Mouse (Mus musculus): ENCODE measurements around the gene Serping1. TPM values are rescaled to one million over a fixed set of nuclear protein-coding genes. Genes with fewer than 3 reads are reported as not detected.

Serping1 gene
- total and polyA plus RNA-seq, 3 experiments = not detected

- H3K4me1 ChIP-seq (ENCODE audit: control insufficient read depth in 1 of 2, insufficient read depth in 2 of 2) = peaks cover 0 to 3% of the 10 kb centered on the region in 2 experiments; a peak in 1 of 4 replicates
- no peak for TF ChIP-seq ZC3H11A (IDR thresholded peaks at IDR 0.05; ENCODE audit: low read depth, low read length)
- no peak for TF ChIP-seq PAX5 (IDR thresholded peaks at IDR 0.05; ENCODE audit: low read length)
- no peak for TF ChIP-seq CTCF (conservative IDR thresholded peaks at IDR 0.05 in 1 of 2, IDR thresholded peaks at IDR 0.05 in 1 of 2; ENCODE audit: low read depth in 2 of 2, low read length in 2 of 2)
- peak; percentile 33; the same call in 1 of the 2 replicates for TF ChIP-seq IRF4 (IDR thresholded peaks at IDR 0.05; ENCODE audit: low read depth, low read length)
- TF ChIP-seq ZNF384 (IDR thresholded peaks at IDR 0.05; ENCODE audit: low read depth, low read length) = no peak
- no peak for TF ChIP-seq ZKSCAN1 (IDR thresholded peaks at IDR 0.05; ENCODE audit: borderline replicate concordance, low read depth, low read length)
- no peak for TF ChIP-seq UBTF (IDR thresholded peaks at IDR 0.05; ENCODE audit: low read depth, low read length)
- TF ChIP-seq CHD1 (IDR thresholded peaks at IDR 0.05; ENCODE audit: low read depth, low read length) = peak; percentile 99
- no peak for TF ChIP-seq RCOR1 (conservative IDR thresholded peaks at IDR 0.05; ENCODE audit: low read depth, low read length)
- no peak for TF ChIP-seq BHLHE40 (IDR thresholded peaks at IDR 0.05; ENCODE audit: low read depth, low read length)
- no peak for TF ChIP-seq EP300 (IDR thresholded peaks at IDR 0.05; ENCODE audit: low read length)
- TF ChIP-seq NRF1 (IDR thresholded peaks at IDR 0.05; ENCODE audit: low read depth, low read length) = no peak
- no peak for TF ChIP-seq ETS1 (conservative IDR thresholded peaks at IDR 0.05; ENCODE audit: low read depth, low read length)
- no peak for TF ChIP-seq CHD2 (IDR thresholded peaks at IDR 0.05; ENCODE audit: low read length)
- TF ChIP-seq MEF2A (IDR thresholded peaks at IDR 0.05; ENCODE audit: borderline replicate concordance, low read depth, low read length) = no peak
- TF ChIP-seq NELFE (IDR thresholded peaks at IDR 0.05; ENCODE audit: low read depth, low read length) = no peak
- TF ChIP-seq RAD21 (IDR thresholded peaks at IDR 0.05; ENCODE audit: low read depth, low read length) = no peak
- 0 out of 2 replicates have a peak, but pooled peaks have one; percentile 34 for TF ChIP-seq SIN3A (IDR thresholded peaks at IDR 0.05; ENCODE audit: low read length)
- no peak for TF ChIP-seq ELF1 (IDR thresholded peaks at IDR 0.05; ENCODE audit: low read depth, low read length)
- TF ChIP-seq MAZ (IDR thresholded peaks at IDR 0.05; ENCODE audit: low read depth, low read length) = no peak
- H3K79me2 ChIP-seq (replicated peaks; ENCODE audit: control insufficient read depth, extremely low read depth, insufficient read depth, poor library complexity, severe bottlenecking) = no peaks in the 10 kb centered on the region
- H3K4me2 ChIP-seq (ENCODE audit: insufficient read depth, low read depth, poor library complexity, severe bottlenecking) = peak overlapping the region; percentile 85
- no peak overlapping the region for H3K27ac ChIP-seq (ENCODE audit: insufficient read depth, low read depth)
- peak overlapping the region in 2 of 3 experiments; percentile 59 to 73 for H3K4me3 ChIP-seq (replicated peaks in 1 of 3; ENCODE audit: low read depth in 2 of 3, low read length in 2 of 3, poor library complexity in 1 of 3)
- H3K9me3 ChIP-seq (replicated peaks; ENCODE audit: low read length) = no peaks in the 10 kb centered on the region
- H3K36me3 ChIP-seq (replicated peaks in 1 of 2; ENCODE audit: control insufficient read depth in 1 of 2, insufficient read depth in 1 of 2, low read length in 1 of 2) = no peaks in the 10 kb centered on the region
- in situ Hi-C loops (cut with MboI; ENCODE audit: low pct_ligation_motif_present, low pct_unique_long_range_greater_than_20kb, low sequenced_read_pairs) = no loop called here
- no peak for DNase-seq (ENCODE audit: extremely low read depth)
- dilution Hi-C loops (cut with MboI; ENCODE audit: extremely low pct_ligation_motif_present, extremely low pct_unique_long_range_greater_than_20kb, low sequenced_read_pairs) = no loop called here
- peak overlapping the region; percentile 47 for H3K9ac ChIP-seq (ENCODE audit: insufficient read depth, low read depth)
- H3K27me3 ChIP-seq (replicated peaks) = peaks cover 20% of the 10 kb centered on the region
Observed at GRCm38 (mm10) chr2:84734351-84734864, 40.8 kb downstream of the Serping1 start.

Data from CH12.LX (cell line).